Mouse (Mus musculus) frontal cortex, postnatal 36 days (tissue): ENCODE results near the gene Frmd8.
"Not testable (repeated sequence)": the region's sequence is repeated elsewhere in the genome, so short reads cannot be mapped to it uniquely, and the experiment has no call there.

Source experiments
- DNase-seq, 2 experiments: peaks; one replicate each; pipeline ENCODE4 v3.0.0; 2022; ENCODE audit warnings: low spot score in 2 of 2

The Frmd8 gene

GRCm38 (mm10) chr19:5885838-5886237 is 10.8 kb upstream of the Frmd8 start:
- DNase-seq, result no peak

- DNase-seq, result no peak
Observed at GRCm38 (mm10) chr19:5883935-5884334, 8.9 kb upstream of the Frmd8 start.

GRCm38 (mm10) chr19:5882079-5882478 is 7.0 kb upstream of the Frmd8 start:
- DNase-seq, result not testable (repeated sequence)

- DNase-seq, result no peak
Observed at GRCm38 (mm10) chr19:5881155-5881554, 6.1 kb upstream of the Frmd8 start.

- DNase-seq, result no peak
Observed at GRCm38 (mm10) chr19:5879735-5880134, 4.7 kb upstream of the Frmd8 start.

- no peak for DNase-seq
Observed at GRCm38 (mm10) chr19:5878916-5879315, 3.8 kb upstream of the Frmd8 start.

GRCm38 (mm10) chr19:5878362-5878722 is 3.3 kb upstream of the Frmd8 start:
- DNase-seq, result no peak

GRCm38 (mm10) chr19:5877618-5878361 is 2.7 kb upstream of the Frmd8 start, which contains the start of gene Slc25a45:
Slc25a45 (plus strand) TSS chr19:5877808.
- DNase-seq, result peak; percentile 74 to 78

GRCm38 (mm10) chr19:5874391-5874968 is 594 bp downstream of the Frmd8 start:
- no peak for DNase-seq

- no peak for DNase-seq
Observed at GRCm38 (mm10) chr19:5872931-5873556, 2.0 kb downstream of the Frmd8 start.

- no peak for DNase-seq
Observed at GRCm38 (mm10) chr19:5872528-5872927, 2.5 kb downstream of the Frmd8 start.

- no peak for DNase-seq
Observed at GRCm38 (mm10) chr19:5871683-5872082, 3.4 kb downstream of the Frmd8 start.

- DNase-seq, result no peak
Observed at GRCm38 (mm10) chr19:5871273-5871672, 3.8 kb downstream of the Frmd8 start.

- DNase-seq, result no peak
Observed at GRCm38 (mm10) chr19:5868096-5868495, 7.0 kb downstream of the Frmd8 start.

- no peak for DNase-seq
Observed at GRCm38 (mm10) chr19:5864710-5865398, 10.2 kb downstream of the Frmd8 start.

- DNase-seq, result no peak
Observed at GRCm38 (mm10) chr19:5863776-5864175, 11.3 kb downstream of the Frmd8 start.

- no peak for DNase-seq
Observed at GRCm38 (mm10) chr19:5862335-5863085, 12.6 kb downstream of the Frmd8 start.

GRCm38 (mm10) chr19:5856604-5857003 is 18.5 kb downstream of the Frmd8 start:
- no peak for DNase-seq

GRCm38 (mm10) chr19:5852035-5852722 is 22.9 kb downstream of the Frmd8 start:
- no peak for DNase-seq

- no peak for DNase-seq
Observed at GRCm38 (mm10) chr19:5851481-5851971, 23.5 kb downstream of the Frmd8 start.

- DNase-seq, result no peak
Observed at GRCm38 (mm10) chr19:5850860-5851259, 24.2 kb downstream of the Frmd8 start.
